18 mouse cellular contexts compared by ENCODE assay signal in genomic region chr4:145009934-145010333, GRCm38 (mm10).
DNase-seq lines count a peak whose midpoint lies in the region; ATAC-seq and TF ChIP-seq lines count a peak whose summit lies in the region.
"Had no signal": no experiment of that assay in that cellular context is flagged by ENCODE, and none has a peak within 500 bp of the region (broad histone marks: within the 10 kb centered on the region; RNA-seq: fewer than 3 reads in every experiment).

No protein-coding gene starts in this region.

- WGBS in stomach, embryonic 14.5 days = 48% methylated on average over 7 of the region's 7 CpGs
- 41% methylated on average over 7 of the region's 7 CpGs for WGBS in stomach, postnatal 0 days
- WGBS in hindbrain, embryonic 16.5 days = 85% methylated on average over 7 of the region's 7 CpGs

- no peaks in the 10 kb centered on the region for H3K36me3 ChIP-seq in stomach, embryonic 14.5 days (ENCODE audit: control insufficient read depth, insufficient read depth, low read length)
- no peaks in the 10 kb centered on the region for H3K36me3 ChIP-seq in stomach, postnatal 0 days (ENCODE audit: control insufficient read depth, insufficient read depth, low read length)
- no peaks in the 10 kb centered on the region for H3K36me3 ChIP-seq in hindbrain, embryonic 16.5 days (ENCODE audit: control insufficient read depth, insufficient read depth, low read length)

- TF ChIP-seq EP300 in stomach, postnatal 0 days (optimal IDR thresholded peaks at IDR 0.05) = no peak

- no peaks in the 10 kb centered on the region for H3K9me3 ChIP-seq in stomach, embryonic 14.5 days (ENCODE audit: control insufficient read depth, low read depth, low read length)
- no peaks in the 10 kb centered on the region for H3K9me3 ChIP-seq in stomach, postnatal 0 days (ENCODE audit: control insufficient read depth, low read length)
- no peaks in the 10 kb centered on the region for H3K9me3 ChIP-seq in hindbrain, embryonic 16.5 days (ENCODE audit: control insufficient read depth, low read length)
- H3K9me3 ChIP-seq: embryonic facial prominence, embryonic 10.5 days; forebrain, embryonic 15.5 days; neural tube, embryonic 13.5 days had no signal

- no peak overlapping the region for H3K4me3 ChIP-seq in stomach, embryonic 14.5 days (ENCODE audit: low read depth, low read length)
- H3K4me3 ChIP-seq in stomach, postnatal 0 days (ENCODE audit: low read depth, low read length) = no peak overlapping the region
- no peak overlapping the region for H3K4me3 ChIP-seq in hindbrain, embryonic 16.5 days (ENCODE audit: low read length)
- H3K4me3 ChIP-seq: embryonic facial prominence, embryonic 10.5 days; erythroblast, embryonic 14.5 days; forebrain, embryonic 15.5 days; neural tube, embryonic 13.5 days had no signal

- ATAC-seq in stomach, embryonic 14.5 days (ENCODE audit: insufficient number of reproducible peaks, insufficient read depth, low FRiP score, low read depth) = no peak
- ATAC-seq in stomach, postnatal 0 days (ENCODE audit: low FRiP score, low TSS enrichment) = no peak
- no peak for ATAC-seq in frontal cortex, adult (ENCODE audit: low TSS enrichment)
- ATAC-seq in hindbrain, embryonic 16.5 days = no peak
- ATAC-seq: activated CD4-positive, CD25-positive, alpha-beta regulatory T cell, adult 4 months; forebrain, embryonic 15.5 days; inflammation-experienced regulatory T-cells, adult 6 months had no signal

- peak overlapping the region; percentile 56; the same call in 1 of the 2 replicates for H3K27ac ChIP-seq in stomach, embryonic 14.5 days (ENCODE audit: low read length)
- no peak overlapping the region for H3K27ac ChIP-seq in stomach, postnatal 0 days (replicated peaks)
- H3K27ac ChIP-seq in hindbrain, embryonic 16.5 days (ENCODE audit: low read depth, low read length) = no peak overlapping the region
- H3K27ac ChIP-seq: embryonic facial prominence, embryonic 10.5 days; forebrain, embryonic 15.5 days; liver, embryonic 14.5 days; neural tube, embryonic 13.5 days had no signal

- peaks cover 42% of the 10 kb centered on the region for H3K4me1 ChIP-seq in stomach, embryonic 14.5 days (ENCODE audit: control insufficient read depth, insufficient read depth, low read length)
- peaks cover 6% of the 10 kb centered on the region for H3K4me1 ChIP-seq in stomach, postnatal 0 days (replicated peaks; ENCODE audit: control insufficient read depth, insufficient read depth)
- no peaks in the 10 kb centered on the region; the same call in 1 of the 2 replicates for H3K4me1 ChIP-seq in hindbrain, embryonic 16.5 days (ENCODE audit: control insufficient read depth, insufficient read depth, low read depth, low read length)
- H3K4me1 ChIP-seq: forebrain, embryonic 15.5 days had no signal

- H3K9ac ChIP-seq in stomach, embryonic 14.5 days (replicated peaks; ENCODE audit: low read depth, low read length) = no peak overlapping the region
- no peak overlapping the region for H3K9ac ChIP-seq in stomach, postnatal 0 days (ENCODE audit: low read length)
- no peak overlapping the region for H3K9ac ChIP-seq in hindbrain, embryonic 16.5 days (ENCODE audit: low read depth, low read length)
- H3K9ac ChIP-seq: forebrain, embryonic 15.5 days; liver, embryonic 14.5 days; neural tube, embryonic 13.5 days had no signal

- peak; percentile 46 for DNase-seq in kidney, adult 18-20 months
- DNase-seq in kidney, adult 11 months = no peak
- DNase-seq in stomach, postnatal 0 days (ENCODE audit: low spot score) = no peak
- DNase-seq in kidney, postnatal 14 days = peak; percentile 56
- DNase-seq: cerebellum, postnatal 36 days; gastrocnemius, postnatal 14 days; thymus, postnatal 36 days had no signal

- H3K4me2 ChIP-seq in stomach, embryonic 14.5 days (replicated peaks; ENCODE audit: low read depth, low read length) = no peak overlapping the region
- no peak overlapping the region for H3K4me2 ChIP-seq in stomach, postnatal 0 days (replicated peaks; ENCODE audit: low read depth)
- H3K4me2 ChIP-seq in hindbrain, embryonic 16.5 days (ENCODE audit: low read length) = no peak overlapping the region
- H3K4me2 ChIP-seq: forebrain, embryonic 15.5 days; heart, embryonic 11.5 days; neural tube, embryonic 13.5 days had no signal

- TF ChIP-seq CTCF in stomach, postnatal 0 days (IDR thresholded peaks at IDR 0.05; ENCODE audit: low read depth) = no peak

- H3K27me3 ChIP-seq in stomach, embryonic 14.5 days (ENCODE audit: control insufficient read depth, insufficient read depth, low read length) = no peaks in the 10 kb centered on the region
- no peaks in the 10 kb centered on the region for H3K27me3 ChIP-seq in stomach, postnatal 0 days (ENCODE audit: control insufficient read depth, insufficient read depth, low read length)
- no peaks in the 10 kb centered on the region for H3K27me3 ChIP-seq in hindbrain, embryonic 16.5 days (replicated peaks; ENCODE audit: control insufficient read depth, insufficient read depth, low read length)
- H3K27me3 ChIP-seq: forebrain, embryonic 15.5 days; neural tube, embryonic 13.5 days had no signal

Comparison
In these comparisons a context has a peak if more than half of its experiments do, and no peak if none do; other contexts are left out.
1. DNase-seq: peak in kidney, adult 18-20 months (single experiment) and kidney, postnatal 14 days (single experiment); none in kidney, adult 11 months (single experiment) and stomach, postnatal 0 days (single experiment).